Mouse (Mus musculus) embryonic fibroblast, embryonic 13.5 days (primary cell): ENCODE data around the gene Glis2. TPM values are rescaled to one million over a fixed set of nuclear protein-coding genes. Genes with fewer than 3 reads are reported as not detected.
A peak's percentile ranks its signal among the peaks of the same experiment; 100 is the strongest.

Source experiments
- H3K27ac ChIP-seq: 2 replicates; pipeline ENCODE4 v1.5.1; 2012; ENCODE audit warnings: low read length, control low read depth, inconsistent platforms; ENCODE audit not compliant: insufficient read depth
- H3K4me1 ChIP-seq: 2 replicates; pipeline ENCODE4 v1.6.1; 2011; ENCODE audit warnings: low read length; ENCODE audit not compliant: control insufficient read depth, insufficient read depth
- H3K4me3 ChIP-seq: 2 replicates; pipeline ENCODE4 v1.5.1; 2011; ENCODE audit warnings: mild to moderate bottlenecking, control low read depth, low read length; ENCODE audit not compliant: insufficient read depth
- CTCF ChIP-seq: IDR thresholded peaks from 2 replicates; pipeline ENCODE4 v1.5.1; 2011; ENCODE audit warnings: mild to moderate bottlenecking, control low read depth, low read length, moderate library complexity, borderline replicate concordance; ENCODE audit not compliant: insufficient read depth
- POLR2A ChIP-seq: IDR thresholded peaks from 2 replicates; pipeline ENCODE4 v1.6.1; 2011; ENCODE audit warnings: low read depth, mild to moderate bottlenecking, control low read depth, low read length, moderate library complexity
- polyA plus RNA-seq: library from polyadenylated mRNA; stranded (reverse); fragments of >200 nt; gene quantifications from 2 replicates; pipeline ENCODE4 v1.2.4, GENCODE M21; 2011; ENCODE audit warnings: low read depth; ENCODE audit not compliant: missing spikeins, insufficient read length

Glis2 gene
- polyA plus RNA-seq, 1 experiment = 64.0 TPM

DNA sequence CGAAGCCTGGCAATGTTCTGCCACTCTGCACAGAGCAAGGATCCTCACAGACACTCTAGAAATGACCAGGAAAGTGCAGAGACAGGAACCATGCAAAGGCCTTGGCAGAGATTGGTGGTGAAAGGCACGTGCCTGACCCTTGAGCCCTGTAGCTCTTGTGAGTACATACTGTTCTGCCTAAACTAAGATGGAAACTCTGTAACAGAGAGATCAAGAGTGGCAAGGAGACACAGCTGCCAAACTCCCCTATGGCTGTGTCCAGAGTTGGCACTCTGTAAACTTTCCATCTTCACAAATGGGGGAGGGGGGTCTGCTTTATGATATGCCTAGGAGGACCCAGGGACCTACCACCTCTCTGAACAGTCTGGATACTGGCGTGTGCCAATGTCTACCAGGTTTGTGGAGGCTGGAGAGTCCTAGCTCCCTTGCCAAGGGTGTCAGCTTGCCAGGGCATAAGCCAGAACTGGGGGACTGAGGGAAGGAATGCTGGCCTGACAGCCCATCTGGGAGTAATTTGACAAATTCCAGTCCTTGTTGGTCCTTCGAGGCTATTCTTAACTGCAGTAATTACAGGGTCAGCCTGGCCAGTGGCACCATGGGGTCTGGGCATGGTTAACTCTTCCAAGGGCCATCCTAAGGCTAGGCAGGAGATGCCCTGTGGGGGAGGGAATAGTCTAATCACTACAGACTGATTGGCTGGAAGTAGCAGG, 58.3 kb downstream of the Glis2 start:
- H3K4me3 ChIP-seq = no peak overlapping the region
- peaks cover 33% of the 10 kb centered on the region for H3K4me1 ChIP-seq
- no peak for TF ChIP-seq CTCF
- no peak for TF ChIP-seq POLR2A
- H3K27ac ChIP-seq = peak overlapping the region; percentile 70

GRCm38 (mm10) chr16:4654706-4655105, 60.2 kb downstream of the Glis2 start:
- no peak for TF ChIP-seq CTCF
- TF ChIP-seq POLR2A = no peak
- H3K4me3 ChIP-seq = no peak overlapping the region
- H3K27ac ChIP-seq = no peak overlapping the region; the same call in 1 of the 2 replicates
- peaks cover 36% of the 10 kb centered on the region for H3K4me1 ChIP-seq

GRCm38 (mm10) chr16:4655251-4655734, 60.8 kb downstream of the Glis2 start:
- TF ChIP-seq POLR2A (no peak), CTCF (no peak)
- Histone ChIP-seq H3K4me3 (no peak overlapping the region), H3K4me1 (peaks cover 36% of the 10 kb centered on the region), H3K27ac (peak overlapping the region; percentile 26; the same call in 1 of the 2 replicates)

DNA sequence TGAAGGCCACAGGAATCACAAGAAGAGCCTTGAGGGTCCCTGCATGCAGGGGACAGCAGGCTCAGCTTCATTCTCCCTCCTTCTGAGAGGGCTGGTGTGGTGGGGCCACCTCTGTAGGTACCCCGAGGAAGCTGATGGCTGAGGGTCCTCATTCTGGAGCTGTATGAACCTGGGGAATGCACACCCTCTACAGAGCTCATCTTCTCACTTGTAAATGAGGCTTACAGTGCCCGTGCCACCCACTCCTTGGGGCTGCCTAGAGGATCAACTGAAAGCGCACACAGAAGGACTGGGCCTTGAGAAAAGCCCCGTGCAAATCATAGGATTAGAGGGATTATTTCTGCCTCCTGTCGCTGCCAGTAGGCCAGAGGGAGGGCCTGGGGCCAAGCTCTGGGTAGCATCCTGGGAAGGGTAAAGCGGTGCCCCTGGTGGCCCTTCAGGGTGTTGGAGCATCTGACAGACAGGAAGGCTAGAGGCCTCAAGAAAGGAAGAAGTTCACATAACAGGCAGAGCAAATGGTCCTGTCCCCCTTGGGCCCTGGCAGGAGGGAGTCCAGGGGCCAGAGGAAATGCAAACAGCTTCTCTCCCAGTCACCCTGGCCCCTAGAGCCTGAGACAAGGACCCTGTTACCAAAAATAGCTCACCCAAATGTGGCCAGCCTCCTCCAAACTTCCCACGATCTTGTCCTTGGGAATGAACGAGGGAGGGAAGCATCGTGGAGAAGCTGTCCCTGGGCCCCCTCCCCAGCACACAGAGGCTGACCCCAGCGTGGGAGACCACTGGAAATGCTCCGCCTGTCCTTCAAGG, 61.5 kb downstream of the Glis2 start:
- Histone ChIP-seq H3K4me1 (peaks cover 33% of the 10 kb centered on the region), H3K4me3 (no peak overlapping the region), H3K27ac (peak overlapping the region; percentile 26; the same call in 1 of the 2 replicates)
- TF ChIP-seq POLR2A (no peak), CTCF (no peak)

- peaks cover 28% of the 10 kb centered on the region for H3K4me1 ChIP-seq
- no peak overlapping the region for H3K4me3 ChIP-seq
- peak overlapping the region; percentile 10 for H3K27ac ChIP-seq
- TF ChIP-seq CTCF (no peak), POLR2A (no peak)
Observed at GRCm38 (mm10) chr16:4656571-4657081, 62.1 kb downstream of the Glis2 start.

DNA sequence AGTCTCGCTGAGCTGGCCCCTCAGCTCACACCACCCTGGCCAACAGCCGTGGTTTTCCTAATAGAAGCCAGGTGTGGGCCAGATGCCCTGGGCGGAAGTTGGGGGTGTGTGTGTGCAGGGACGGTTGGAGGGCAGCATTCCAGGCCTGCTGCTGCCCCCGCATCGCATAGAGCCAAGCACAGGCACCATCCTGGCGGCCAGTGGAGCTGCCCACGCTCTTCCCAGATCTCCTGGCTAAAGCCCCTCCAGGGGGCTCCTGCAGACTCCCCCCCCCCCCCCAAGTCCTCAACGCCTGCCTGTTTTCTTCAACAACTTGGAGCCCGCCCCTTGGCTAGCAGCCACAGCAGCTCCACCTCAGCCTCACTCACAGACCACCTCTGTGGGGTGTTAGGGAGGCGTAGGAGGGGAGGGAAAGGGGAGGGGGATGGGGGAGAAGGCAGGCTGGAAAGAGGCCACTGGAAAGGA, 64.3 kb downstream of the Glis2 start:
- H3K4me1 ChIP-seq = peaks cover 13% of the 10 kb centered on the region; the same call in 1 of the 2 replicates
- TF ChIP-seq POLR2A (no peak), CTCF (no peak)
- H3K27ac ChIP-seq = peak overlapping the region; percentile 96
- H3K4me3 ChIP-seq = no peak overlapping the region

- Histone ChIP-seq H3K4me3 (no peak overlapping the region), H3K27ac (peak overlapping the region; percentile 96), H3K4me1 (peaks cover 13% of the 10 kb centered on the region; the same call in 1 of the 2 replicates)
- TF ChIP-seq POLR2A (no peak), CTCF (no peak)
Observed at GRCm38 (mm10) chr16:4659326-4659725, 64.8 kb downstream of the Glis2 start.

DNA sequence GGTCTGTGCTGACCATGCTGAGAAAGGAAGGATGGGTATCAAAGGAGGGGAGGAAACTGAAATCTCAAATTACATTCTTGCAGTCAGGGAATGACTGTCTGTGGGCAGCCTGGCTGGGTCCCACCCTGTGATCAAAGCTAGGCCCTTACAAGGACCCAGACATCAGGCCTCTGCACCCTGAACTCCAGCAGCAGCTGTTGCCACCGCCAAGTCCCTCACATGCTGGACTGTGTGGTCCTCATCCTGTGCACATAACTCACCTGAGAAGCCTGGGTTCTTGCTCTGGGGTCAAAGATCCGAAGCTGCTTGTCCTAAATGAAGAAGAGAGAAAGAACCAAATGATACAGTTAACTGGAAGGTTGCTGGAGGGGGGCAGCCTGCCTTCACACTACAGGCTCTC, 67.1 kb downstream of the Glis2 start:
- no peak overlapping the region for H3K27ac ChIP-seq
- no peak for TF ChIP-seq CTCF
- no peak for TF ChIP-seq POLR2A
- peaks cover 9% of the 10 kb centered on the region; the same call in 1 of the 2 replicates for H3K4me1 ChIP-seq
- H3K4me3 ChIP-seq = no peak overlapping the region

GRCm38 (mm10) chr16:4663806-4664205, 69.3 kb downstream of the Glis2 start:
- H3K27ac ChIP-seq = no peak overlapping the region
- H3K4me3 ChIP-seq = no peak overlapping the region
- peaks cover 7% of the 10 kb centered on the region; the same call in 1 of the 2 replicates for H3K4me1 ChIP-seq
- TF ChIP-seq CTCF (no peak), POLR2A (no peak)

GRCm38 (mm10) chr16:4665726-4666125, 71.2 kb downstream of the Glis2 start:
- Histone ChIP-seq H3K4me3 (no peak overlapping the region), H3K4me1 (peaks cover 3% of the 10 kb centered on the region; the same call in 1 of the 2 replicates), H3K27ac (no peak overlapping the region)
- TF ChIP-seq CTCF = no peak
